Mouse (Mus musculus): Measurements from ENCODE around the gene Fam107b. TPM values are rescaled to one million over a fixed set of nuclear protein-coding genes. Genes with fewer than 3 reads are reported as not detected.

The Fam107b gene
- polyA plus RNA-seq, 1 experiment from 2014 or later, result 37.8 TPM

DNA sequence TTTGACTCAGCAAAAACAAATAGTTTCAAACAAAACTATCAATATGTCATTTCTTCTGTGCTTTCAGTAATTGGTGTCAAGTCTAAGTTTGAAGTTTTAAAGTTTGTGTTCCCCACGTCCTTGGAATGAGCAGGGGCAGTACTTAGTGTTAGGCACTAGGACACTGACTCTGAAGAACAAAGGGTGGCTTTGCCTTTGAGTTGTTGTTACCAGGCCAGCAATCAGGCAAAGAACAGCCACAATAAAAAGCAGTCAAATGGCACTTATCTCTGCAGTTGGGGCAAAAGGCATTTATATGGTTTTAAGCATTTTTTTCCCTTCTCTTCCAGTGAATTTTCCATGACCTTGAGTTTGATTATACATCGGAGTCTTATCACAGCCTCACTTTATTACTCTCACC lies 12.5 kb downstream of the Fam107b start:
- WGBS, result 78% methylated on average over 2 of the region's 2 CpGs
- Histone ChIP-seq H3K36me3 (no peaks in the 10 kb centered on the region), H3K4me3 (no peak overlapping the region), H3K4me1 (no peaks in the 10 kb centered on the region), H3K27me3 (ENCODE audit: insufficient read depth, poor library complexity, severe bottlenecking) (no peaks in the 10 kb centered on the region), H3K9me3 (no peaks in the 10 kb centered on the region), H3K27ac (no peak overlapping the region)
- DNase-seq (ENCODE audit: low spot score), result no peak

DNA sequence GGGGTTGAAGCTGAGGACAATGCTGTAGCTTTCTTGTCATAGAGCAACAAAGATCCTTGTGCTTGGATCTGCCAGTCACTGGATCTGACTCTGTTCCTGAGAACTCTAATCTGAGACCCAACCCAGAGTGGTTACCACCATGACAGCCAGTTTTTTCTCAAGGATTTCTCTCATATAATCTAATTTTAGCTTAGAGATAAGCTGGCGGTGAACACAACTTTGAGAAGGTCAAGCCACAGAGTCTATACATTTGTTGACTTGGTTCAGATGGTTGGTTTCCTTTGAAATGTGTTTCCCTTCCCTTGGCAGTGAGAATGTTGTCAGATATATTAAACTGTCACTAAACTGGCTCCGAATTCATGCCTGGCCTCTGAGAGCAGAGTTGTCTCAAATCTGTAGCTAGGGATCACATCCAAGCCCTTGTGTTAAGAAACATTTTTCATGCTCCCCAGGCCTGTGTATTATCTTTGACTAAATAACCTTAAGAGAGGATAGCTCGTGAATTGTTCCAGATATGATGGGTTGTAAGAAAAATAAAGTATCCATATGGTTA lies 15.0 kb downstream of the Fam107b start:
- no peak overlapping the region for H3K4me3 ChIP-seq
- no peaks in the 10 kb centered on the region for H3K9me3 ChIP-seq
- no peak for DNase-seq (ENCODE audit: low spot score)
- H3K27me3 ChIP-seq (ENCODE audit: insufficient read depth, poor library complexity, severe bottlenecking), result no peaks in the 10 kb centered on the region
- no peak overlapping the region for H3K27ac ChIP-seq
- 51% methylated on average over 3 of the region's 3 CpGs for WGBS
- no peaks in the 10 kb centered on the region for H3K4me1 ChIP-seq
- no peaks in the 10 kb centered on the region for H3K36me3 ChIP-seq

DNA sequence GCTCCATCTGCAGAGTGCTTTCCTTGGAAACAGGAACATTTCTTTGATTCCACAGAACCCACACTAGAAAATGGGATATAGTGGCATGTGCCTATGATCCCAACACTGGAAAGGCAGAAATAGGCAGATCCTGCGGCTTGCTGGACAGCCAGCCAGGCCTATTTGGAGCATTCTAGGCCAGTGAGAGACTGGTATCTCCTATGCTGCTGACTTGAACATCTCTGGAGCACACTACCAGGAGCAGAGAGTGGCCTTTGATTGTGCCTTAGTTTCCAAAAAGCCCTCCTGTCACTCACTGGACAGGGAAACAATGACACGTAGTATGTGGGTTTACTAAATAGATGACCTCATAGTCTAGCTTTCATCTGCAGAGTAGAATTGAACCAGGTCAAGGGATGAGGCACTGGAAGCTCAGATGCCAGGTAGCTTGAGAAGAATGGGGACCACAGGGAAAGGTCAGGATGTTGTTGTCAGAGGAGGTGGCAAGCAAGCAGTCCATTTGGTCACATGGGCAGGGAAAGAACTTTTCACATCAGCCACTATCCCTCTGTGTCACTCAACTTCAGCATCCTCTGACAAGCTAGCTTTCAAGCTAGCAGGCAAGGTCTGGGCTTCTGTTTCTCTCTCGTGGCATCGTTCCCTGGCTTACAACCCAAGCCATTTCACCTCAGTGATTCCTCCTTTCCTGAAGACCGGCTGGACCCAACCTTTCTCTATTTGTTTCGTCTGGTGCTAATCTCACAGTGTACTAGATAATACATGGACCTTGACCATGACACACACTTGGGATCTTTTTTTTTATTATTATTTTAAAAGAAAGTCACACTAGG lies 20.0 kb downstream of the Fam107b start:
- no peak for DNase-seq (ENCODE audit: low spot score)
- Histone ChIP-seq H3K4me1 (no peaks in the 10 kb centered on the region), H3K27ac (no peak overlapping the region), H3K4me3 (no peak overlapping the region), H3K9me3 (no peaks in the 10 kb centered on the region), H3K36me3 (no peaks in the 10 kb centered on the region), H3K27me3 (ENCODE audit: insufficient read depth, poor library complexity, severe bottlenecking) (no peaks in the 10 kb centered on the region)
- 82% methylated on average over 6 of the region's 6 CpGs for WGBS

DNA sequence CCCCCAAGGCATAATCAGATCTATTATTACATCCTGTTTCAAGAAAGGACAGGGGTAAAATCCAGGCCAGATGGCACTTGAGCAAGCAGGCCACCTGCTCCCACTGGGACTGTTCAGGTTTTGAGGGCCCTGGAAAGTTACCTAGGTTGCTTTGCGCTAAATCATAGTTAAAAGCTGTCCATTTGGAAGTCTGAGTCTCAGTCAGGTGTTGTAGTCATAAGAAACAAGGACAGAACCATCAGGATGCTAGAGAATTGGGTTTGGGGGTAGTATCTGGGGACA lies 20.6 kb downstream of the Fam107b start:
- no peak for DNase-seq (ENCODE audit: low spot score)
- H3K27ac ChIP-seq, result no peak overlapping the region
- no peaks in the 10 kb centered on the region for H3K27me3 ChIP-seq (ENCODE audit: insufficient read depth, poor library complexity, severe bottlenecking)
- H3K4me1 ChIP-seq, result no peaks in the 10 kb centered on the region
- no peak overlapping the region for H3K4me3 ChIP-seq
- H3K36me3 ChIP-seq, result no peaks in the 10 kb centered on the region
- 83% methylated on average over 1 of the region's 1 CpGs for WGBS
- no peaks in the 10 kb centered on the region for H3K9me3 ChIP-seq

DNA sequence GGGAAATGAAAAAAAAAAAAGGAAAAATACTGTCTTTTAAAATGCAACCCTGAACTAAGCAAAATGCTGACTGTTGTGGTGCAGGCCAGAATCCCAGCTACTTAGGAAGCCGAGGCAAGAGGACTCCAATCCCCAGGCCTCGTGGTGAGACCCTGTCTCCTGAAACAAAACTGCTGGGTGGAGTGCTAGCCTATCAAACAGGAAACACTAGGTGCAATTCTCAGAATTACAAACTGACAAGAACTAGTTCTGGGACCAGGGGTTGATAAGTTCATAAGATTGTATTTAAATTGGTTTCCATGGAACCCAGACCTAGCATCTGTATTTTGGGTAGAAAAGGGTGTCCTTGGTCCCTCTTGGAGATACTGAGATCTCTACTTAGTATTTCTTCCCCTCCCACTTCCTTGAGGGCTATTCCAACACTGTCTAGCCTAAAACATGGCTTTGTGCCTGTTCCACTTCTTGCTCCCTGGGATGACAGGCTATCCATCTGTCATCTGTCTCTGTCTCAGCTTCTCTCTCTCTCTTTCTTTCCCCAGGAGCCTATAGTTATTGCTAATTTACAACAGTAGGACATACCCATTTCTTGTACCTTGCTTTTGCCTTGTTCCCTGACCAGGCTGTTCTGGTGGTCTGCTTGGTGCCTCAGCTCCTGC lies 24.5 kb downstream of the Fam107b start:
- WGBS, result 58% methylated on average over 2 of the region's 2 CpGs
- Histone ChIP-seq H3K27me3 (ENCODE audit: insufficient read depth, poor library complexity, severe bottlenecking) (no peaks in the 10 kb centered on the region), H3K4me1 (no peaks in the 10 kb centered on the region), H3K9me3 (no peaks in the 10 kb centered on the region), H3K36me3 (no peaks in the 10 kb centered on the region), H3K27ac (no peak overlapping the region), H3K4me3 (no peak overlapping the region)
- no peak for DNase-seq (ENCODE audit: low spot score)

DNA sequence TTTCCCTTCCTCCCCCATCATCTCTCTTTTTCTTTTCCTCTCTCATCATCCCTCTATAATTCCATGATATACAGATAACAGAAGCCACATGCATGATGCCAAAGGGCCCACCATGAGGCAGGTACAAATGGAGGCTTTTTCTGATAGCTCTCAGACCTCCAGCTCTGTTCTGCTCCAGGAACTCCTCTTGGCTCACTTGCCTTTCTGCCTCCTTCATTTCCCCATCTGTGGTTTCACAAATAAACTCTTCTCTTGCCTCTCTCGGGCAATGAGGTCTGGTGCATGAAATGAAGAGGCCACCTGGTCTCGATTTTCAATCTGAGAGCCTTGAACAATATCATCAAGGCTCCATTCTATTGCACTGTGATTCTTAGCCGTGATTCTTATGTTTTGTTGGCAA lies 30.1 kb downstream of the Fam107b start:
- 67% methylated on average over 3 of the region's 3 CpGs for WGBS
- Histone ChIP-seq H3K9me3 (no peaks in the 10 kb centered on the region), H3K4me3 (no peak overlapping the region), H3K36me3 (no peaks in the 10 kb centered on the region), H3K27me3 (ENCODE audit: insufficient read depth, poor library complexity, severe bottlenecking) (no peaks in the 10 kb centered on the region), H3K27ac (no peak overlapping the region), H3K4me1 (no peaks in the 10 kb centered on the region)
- no peak for DNase-seq (ENCODE audit: low spot score)

DNA sequence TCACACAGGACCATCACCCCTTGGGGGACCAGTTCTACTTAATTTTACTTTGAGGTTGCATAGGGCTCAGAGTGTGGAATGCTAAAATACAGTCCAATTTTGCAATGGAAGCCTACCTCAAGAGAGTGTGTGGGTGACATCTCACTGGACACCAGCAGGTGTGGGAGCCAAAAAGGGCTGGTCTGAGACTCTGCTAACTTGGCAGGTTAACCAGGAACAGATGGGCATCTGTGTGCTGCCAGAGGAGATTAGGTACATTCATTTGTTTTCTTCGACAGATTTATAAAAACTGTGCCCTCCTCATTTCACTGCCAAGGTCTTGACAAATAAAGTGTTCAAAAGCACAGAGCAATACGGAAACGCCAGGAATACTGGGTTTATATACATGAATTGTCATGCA lies 32.3 kb downstream of the Fam107b start:
- no peak overlapping the region for H3K4me3 ChIP-seq
- H3K27ac ChIP-seq, result no peak overlapping the region
- 82% methylated on average over 3 of the region's 3 CpGs for WGBS
- H3K27me3 ChIP-seq (ENCODE audit: insufficient read depth, poor library complexity, severe bottlenecking), result no peaks in the 10 kb centered on the region
- H3K4me1 ChIP-seq, result no peaks in the 10 kb centered on the region
- no peak for DNase-seq (ENCODE audit: low spot score)
- no peaks in the 10 kb centered on the region for H3K36me3 ChIP-seq
- H3K9me3 ChIP-seq, result no peaks in the 10 kb centered on the region

DNA sequence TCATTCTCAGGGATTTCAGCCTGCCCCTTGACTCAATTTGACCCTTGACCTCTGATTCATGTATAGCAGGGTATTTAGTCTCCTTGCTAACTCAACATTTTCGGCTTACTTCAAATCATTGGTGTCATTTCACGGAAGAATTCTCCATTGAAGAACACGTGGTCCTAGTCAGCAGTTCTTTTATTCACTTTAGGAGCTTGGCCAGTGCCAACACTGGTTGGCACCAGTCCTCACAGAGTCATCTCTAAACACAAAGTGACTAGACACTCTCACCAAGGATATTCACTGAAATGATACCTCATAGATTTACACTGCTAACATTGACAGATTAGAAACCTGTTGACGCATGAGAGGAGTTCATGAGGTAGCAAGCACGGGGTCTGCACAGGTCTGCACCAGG lies 32.9 kb downstream of the Fam107b start:
- H3K27me3 ChIP-seq (ENCODE audit: insufficient read depth, poor library complexity, severe bottlenecking), result no peaks in the 10 kb centered on the region
- no peak for DNase-seq (ENCODE audit: low spot score)
- H3K9me3 ChIP-seq, result no peaks in the 10 kb centered on the region
- no peaks in the 10 kb centered on the region for H3K36me3 ChIP-seq
- no peak overlapping the region for H3K4me3 ChIP-seq
- no peak overlapping the region for H3K27ac ChIP-seq
- no peaks in the 10 kb centered on the region for H3K4me1 ChIP-seq
- WGBS, result 80% methylated on average over 5 of the region's 5 CpGs

DNA sequence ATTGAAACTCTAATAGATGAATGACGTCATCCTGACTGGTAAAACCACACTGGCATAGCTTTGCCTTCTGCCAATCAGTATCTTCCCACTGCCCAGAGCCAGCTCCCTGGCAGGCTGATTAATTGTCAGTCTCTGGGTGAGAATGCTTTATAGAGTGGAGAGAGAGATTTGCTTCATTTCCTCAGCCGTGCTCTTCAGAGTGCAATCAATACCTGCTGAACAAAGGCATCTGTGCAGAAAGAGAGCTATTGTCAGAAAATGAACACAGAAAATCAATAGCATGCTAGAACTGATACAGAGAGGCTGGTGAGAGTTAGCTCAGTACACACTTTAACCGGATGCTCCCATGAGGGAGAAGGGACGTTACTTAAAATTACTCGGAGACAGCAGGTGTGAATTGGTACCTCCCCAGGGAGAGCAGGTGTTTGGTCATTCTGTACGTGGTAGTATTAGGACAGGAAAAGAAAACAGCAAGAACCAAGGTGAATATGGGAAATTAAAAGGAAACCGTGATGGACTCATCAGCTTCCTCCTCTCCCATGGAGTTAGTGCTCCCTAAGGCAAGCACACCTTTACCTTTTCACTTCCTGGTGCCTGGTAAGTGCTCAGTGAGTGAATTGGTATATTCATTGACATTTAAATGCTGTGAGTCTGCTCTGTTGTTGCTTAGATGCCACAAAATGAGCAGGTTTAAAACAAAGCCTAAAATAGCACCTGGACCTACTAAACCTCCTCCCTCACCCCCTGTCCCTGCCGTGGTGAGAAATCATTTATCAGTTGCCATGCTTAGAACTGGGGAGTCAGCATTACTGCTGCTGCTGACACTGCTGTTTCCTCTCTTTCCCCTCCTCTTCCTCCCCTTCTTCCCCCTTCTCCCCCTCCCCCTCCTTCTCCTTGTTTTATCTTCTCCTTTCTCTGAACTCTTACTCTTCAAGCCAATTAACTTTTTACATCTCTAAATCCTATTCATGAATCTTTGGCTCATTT lies 38.9 kb downstream of the Fam107b start:
- Histone ChIP-seq H3K27ac (no peak overlapping the region), H3K4me1 (no peaks in the 10 kb centered on the region), H3K27me3 (ENCODE audit: insufficient read depth, poor library complexity, severe bottlenecking) (no peaks in the 10 kb centered on the region), H3K36me3 (no peaks in the 10 kb centered on the region), H3K9me3 (no peaks in the 10 kb centered on the region), H3K4me3 (no peak overlapping the region)
- 54% methylated on average over 8 of the region's 8 CpGs for WGBS
- no peak for DNase-seq (ENCODE audit: low spot score)

DNA sequence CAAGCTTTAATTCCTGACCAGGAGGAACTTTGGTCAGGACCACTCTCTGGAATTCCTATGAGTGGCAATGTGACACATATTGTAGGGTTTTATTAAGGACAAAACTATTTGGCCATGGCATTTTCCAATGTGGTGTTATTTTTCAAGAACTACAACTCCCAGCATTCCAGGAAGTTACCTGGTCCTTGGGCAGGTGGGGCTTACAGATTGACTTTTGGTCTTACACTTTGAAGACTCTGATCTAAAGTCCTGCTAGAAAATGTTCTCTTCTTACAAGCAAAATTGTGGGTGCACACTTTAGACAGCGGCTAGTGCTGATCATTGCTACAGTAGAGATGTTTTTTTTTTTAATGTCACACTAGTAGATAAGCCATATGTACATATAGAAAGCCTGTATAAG lies 48.2 kb downstream of the Fam107b start:
- Histone ChIP-seq H3K9me3 (no peaks in the 10 kb centered on the region), H3K27ac (no peak overlapping the region), H3K4me3 (no peak overlapping the region), H3K36me3 (no peaks in the 10 kb centered on the region), H3K27me3 (ENCODE audit: insufficient read depth, poor library complexity, severe bottlenecking) (no peaks in the 10 kb centered on the region), H3K4me1 (no peaks in the 10 kb centered on the region)
- WGBS, result 91% methylated on average over 1 of the region's 1 CpGs
- DNase-seq (ENCODE audit: low spot score), result no peak

DNA sequence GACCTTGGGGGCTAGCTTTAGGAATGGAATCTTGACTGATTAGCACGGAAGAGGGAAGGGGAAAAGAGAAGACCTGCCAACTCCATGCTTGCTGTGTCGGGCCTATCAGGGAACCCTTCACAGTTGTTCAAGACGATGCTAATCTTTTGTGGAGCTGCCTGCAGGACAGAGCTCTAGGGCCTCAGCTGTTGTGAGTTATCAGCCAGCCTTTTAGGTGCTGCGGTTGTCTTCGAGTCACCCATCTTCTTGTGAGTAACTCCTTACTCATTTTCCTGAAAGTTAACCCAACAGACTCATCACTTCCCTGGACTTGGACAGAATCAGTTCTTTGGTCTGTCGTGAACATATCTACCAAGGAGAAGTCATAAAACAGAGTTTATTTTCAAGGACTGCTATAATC lies 51.3 kb downstream of the Fam107b start:
- Histone ChIP-seq H3K27ac (no peak overlapping the region), H3K4me1 (no peaks in the 10 kb centered on the region), H3K9me3 (no peaks in the 10 kb centered on the region), H3K27me3 (ENCODE audit: insufficient read depth, poor library complexity, severe bottlenecking) (no peaks in the 10 kb centered on the region), H3K36me3 (no peaks in the 10 kb centered on the region), H3K4me3 (no peak overlapping the region)
- WGBS, result 58% methylated on average over 6 of the region's 6 CpGs
- no peak for DNase-seq (ENCODE audit: low spot score)

DNA sequence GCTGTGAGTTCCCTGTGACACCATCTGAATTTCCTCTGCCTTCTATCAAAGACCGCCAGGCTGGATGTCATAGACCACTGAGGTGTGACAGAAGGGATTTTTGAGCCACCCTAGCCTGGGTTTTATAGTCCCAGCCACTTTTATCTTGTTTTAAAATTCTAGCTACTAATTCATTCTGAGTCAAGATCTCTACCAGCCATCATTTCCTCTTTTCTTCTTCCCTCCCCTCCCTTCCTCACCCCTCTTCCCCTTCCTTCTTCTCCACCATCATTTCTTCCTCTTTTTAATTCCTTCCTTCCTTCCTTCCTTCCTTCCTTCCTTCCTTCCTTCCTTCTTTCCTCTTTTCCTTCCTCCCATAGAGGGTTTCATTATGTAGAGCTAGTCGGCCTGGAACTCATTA lies 51.9 kb downstream of the Fam107b start:
- no peaks in the 10 kb centered on the region for H3K9me3 ChIP-seq
- WGBS, result 80% methylated on average over 2 of the region's 2 CpGs
- H3K4me3 ChIP-seq, result no peak overlapping the region
- H3K27me3 ChIP-seq (ENCODE audit: insufficient read depth, poor library complexity, severe bottlenecking), result no peaks in the 10 kb centered on the region
- H3K4me1 ChIP-seq, result no peaks in the 10 kb centered on the region
- DNase-seq (ENCODE audit: low spot score), result no peak
- H3K27ac ChIP-seq, result no peak overlapping the region
- H3K36me3 ChIP-seq, result no peaks in the 10 kb centered on the region

All from heart, embryonic 10.5 days (tissue).